Mouse (Mus musculus) layer of hippocampus, adult 18-20 months (tissue): ENCODE data around the gene Otub1. TPM values are rescaled to one million over a fixed set of nuclear protein-coding genes. Genes with fewer than 3 reads are reported as not detected.

Experiments used
- DNase-seq, 2 experiments: peaks; one replicate each; pipeline ENCODE4 v3.0.0; 2022; ENCODE audit warnings: low spot score in 2 of 2
- long read RNA-seq: library from polyadenylated mRNA; stranded (forward); transcript quantifications from one replicate; pipeline ENCODE4 v2.0.0, GENCODE M21; 2021
- total RNA-seq, 2 experiments: library from RNA; stranded (reverse); gene quantifications; 2 replicates each; pipeline ENCODE4 v1.2.3; 2021

Gene Otub1
- total RNA-seq = 100 to 1,000 TPM; 306 to 307 TPM
- long read RNA-seq, transcript Otub1-201 (7 exons, 1,713 nt) = major isoform, 337 of 372 reads
- long read RNA-seq, partial matches to known transcripts = 18 of 372 reads
- long read RNA-seq, other reads (novel, unspliced or antisense) = 17 of 372 reads

GRCm38 (mm10) chr19:7205753-7206736 is at the start of gene Otub1:
Gene Otub1 (minus strand): TSS chr19:7206316.
- peak; percentile 91 to 95 for DNase-seq

GRCm38 (mm10) chr19:7246021-7246420 is 39.9 kb upstream of the Otub1 start:
- no peak for DNase-seq

GRCm38 (mm10) chr19:7240782-7241690 is 34.9 kb upstream of the Otub1 start, which contains the start of gene Naa40:
Gene Naa40 (minus strand): TSS chr19:7241183.
- peak; percentile 88 to 93 for DNase-seq

- no peak for DNase-seq
Observed at GRCm38 (mm10) chr19:7240291-7240690, 34.2 kb upstream of the Otub1 start.

- no peak for DNase-seq
Observed at GRCm38 (mm10) chr19:7239574-7239973, 33.5 kb upstream of the Otub1 start.

- DNase-seq = no peak
Observed at GRCm38 (mm10) chr19:7236742-7237141, 30.6 kb upstream of the Otub1 start.

- no peak for DNase-seq
Observed at GRCm38 (mm10) chr19:7236011-7236410, 29.9 kb upstream of the Otub1 start.

- no peak for DNase-seq
Observed at GRCm38 (mm10) chr19:7235461-7235860, 29.3 kb upstream of the Otub1 start.

- peak; percentile 73 to 89 for DNase-seq
Observed at GRCm38 (mm10) chr19:7234537-7235221, 28.6 kb upstream of the Otub1 start.

- DNase-seq = no peak
Observed at GRCm38 (mm10) chr19:7226511-7226914, 20.4 kb upstream of the Otub1 start.

- DNase-seq = no peak
Observed at GRCm38 (mm10) chr19:7225096-7225690, 19.1 kb upstream of the Otub1 start.

- DNase-seq = no peak
Observed at GRCm38 (mm10) chr19:7224253-7224652, 18.1 kb upstream of the Otub1 start.

GRCm38 (mm10) chr19:7223488-7223887 is 17.4 kb upstream of the Otub1 start:
- DNase-seq = no peak

- DNase-seq = no peak
Observed at GRCm38 (mm10) chr19:7222196-7222595, 16.1 kb upstream of the Otub1 start.

- no peak for DNase-seq
Observed at GRCm38 (mm10) chr19:7218753-7219152, 12.6 kb upstream of the Otub1 start.

- DNase-seq = no peak
Observed at GRCm38 (mm10) chr19:7217926-7218267, 11.8 kb upstream of the Otub1 start.

GRCm38 (mm10) chr19:7217162-7217925 is 11.2 kb upstream of the Otub1 start, which contains the start of gene Cox8a:
Gene Cox8a (minus strand): TSS chr19:7217616.
- DNase-seq = peak; percentile 98

- peak in 1 of 2 experiments; percentile 63 for DNase-seq
Observed at GRCm38 (mm10) chr19:7214484-7214883, 8.4 kb upstream of the Otub1 start.

- DNase-seq = no peak
Observed at GRCm38 (mm10) chr19:7213010-7213409, 6.9 kb upstream of the Otub1 start.

GRCm38 (mm10) chr19:7212216-7212615 is 6.1 kb upstream of the Otub1 start:
- no peak for DNase-seq
